Mouse (Mus musculus) left cerebral cortex, adult 11 months (tissue): Measurements from ENCODE around the gene Tmem9b.

Experiments
- DNase-seq: peaks from one replicate; pipeline ENCODE4 v3.0.0; 2022; ENCODE audit warnings: low spot score

The Tmem9b gene

DNA sequence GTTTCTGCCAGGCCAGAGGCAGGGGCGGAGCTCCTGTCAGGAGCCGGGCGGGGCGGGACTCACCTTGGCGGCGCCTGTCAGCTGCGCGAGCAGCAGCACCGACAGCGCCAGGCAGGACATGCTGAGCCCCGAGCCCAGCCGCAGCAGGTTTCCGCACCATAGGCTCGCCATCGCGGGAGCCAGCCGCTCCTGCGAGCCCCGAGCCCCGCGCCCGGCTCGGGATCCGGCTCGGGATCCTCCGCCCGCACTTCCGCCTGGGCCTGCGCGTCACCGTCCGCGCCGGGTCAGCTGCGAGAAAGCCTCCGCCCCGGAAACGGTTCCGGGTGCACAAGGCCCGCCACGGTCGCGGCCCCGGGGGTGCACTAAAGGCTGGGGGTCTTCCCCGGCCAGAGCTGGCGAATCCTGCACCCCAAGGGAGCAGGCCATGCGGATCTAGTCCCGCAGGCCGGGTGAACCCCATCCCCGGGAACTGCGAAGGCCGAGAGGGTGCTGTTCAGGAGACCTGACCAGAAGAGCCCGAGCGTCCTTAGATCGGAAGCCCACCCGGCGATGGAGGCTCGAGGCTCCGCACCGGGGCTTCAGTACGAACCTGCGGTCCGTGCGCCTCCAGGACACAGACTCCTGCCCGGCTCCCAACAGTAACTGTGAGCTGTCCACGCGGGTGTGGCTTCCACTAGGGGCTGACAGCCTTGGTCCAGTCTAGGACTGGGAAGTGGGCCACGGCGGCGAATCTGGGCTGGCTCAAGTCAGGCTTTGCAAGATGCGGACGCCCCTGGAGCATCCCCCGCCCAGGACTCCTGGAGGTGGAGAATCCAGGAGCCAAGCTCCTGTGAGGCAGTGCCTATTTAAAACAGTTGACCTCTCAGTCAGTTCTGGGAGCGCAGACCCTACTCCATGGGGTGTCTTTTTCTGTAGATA, at the start of gene Tmem9b:
Gene Tmem9b, minus strand, starts transcription at position 868 of the 918 bp plus-strand sequence.
- peak; percentile 65 for DNase-seq

DNA sequence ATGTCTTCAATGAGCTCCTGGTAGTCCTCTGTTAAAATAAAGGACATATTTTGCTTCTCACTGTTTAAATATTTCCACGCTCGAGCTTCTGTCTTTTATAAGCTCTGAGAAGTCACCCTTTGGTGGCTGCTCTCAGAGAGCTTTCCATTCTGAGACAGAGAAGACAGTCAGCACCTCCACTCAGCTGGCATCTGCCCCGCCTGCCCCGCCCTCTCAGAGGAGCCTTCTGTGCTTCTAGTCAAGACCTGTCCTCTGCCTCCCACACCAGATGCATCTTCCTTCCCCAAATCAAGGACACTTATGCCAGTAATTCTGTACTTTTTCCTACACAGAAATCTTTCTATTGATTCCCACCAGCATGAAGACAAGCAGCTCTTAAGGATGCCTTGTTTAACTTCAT, 48.0 kb upstream of the Tmem9b start:
- DNase-seq, result peak; percentile 16

DNA sequence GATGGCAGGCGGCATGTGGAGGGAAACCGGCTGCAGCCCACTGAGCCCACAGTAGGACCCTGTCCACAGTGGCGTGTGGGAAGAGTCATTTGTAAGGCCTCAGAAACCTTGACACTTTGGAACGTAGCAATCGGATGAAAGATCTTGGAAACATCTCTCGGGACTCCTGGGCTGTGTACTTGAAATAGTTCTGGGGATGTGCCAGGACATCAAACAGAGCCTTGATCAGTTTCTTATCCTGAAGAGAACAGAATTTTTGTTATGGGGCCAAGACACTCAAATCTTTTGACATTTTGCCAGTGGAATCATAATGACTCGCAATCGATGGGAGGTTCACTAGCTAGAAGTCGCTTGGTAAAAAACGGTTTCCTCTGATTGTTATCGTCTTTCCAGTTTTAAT, 46.5 kb upstream of the Tmem9b start:
- DNase-seq, result no peak

DNA sequence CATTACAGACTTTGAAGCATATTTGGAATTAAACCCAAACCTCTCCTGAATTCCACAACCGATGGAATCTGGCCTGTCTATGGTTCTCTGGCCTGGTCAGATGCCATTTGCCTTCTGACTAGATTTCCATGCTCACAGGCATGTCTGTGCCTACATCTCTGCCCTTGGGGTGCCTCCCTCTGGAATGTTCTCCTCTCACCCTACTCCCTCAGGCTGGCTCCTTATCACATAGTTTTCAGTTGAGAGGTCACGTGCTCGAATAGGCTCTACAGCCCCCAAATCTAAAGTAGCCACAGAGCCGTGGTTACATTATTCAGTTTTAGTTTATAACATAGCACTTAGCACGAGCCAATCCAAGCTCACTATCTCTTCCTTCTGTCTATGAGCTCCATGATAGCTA, 42.9 kb upstream of the Tmem9b start:
- no peak for DNase-seq

DNA sequence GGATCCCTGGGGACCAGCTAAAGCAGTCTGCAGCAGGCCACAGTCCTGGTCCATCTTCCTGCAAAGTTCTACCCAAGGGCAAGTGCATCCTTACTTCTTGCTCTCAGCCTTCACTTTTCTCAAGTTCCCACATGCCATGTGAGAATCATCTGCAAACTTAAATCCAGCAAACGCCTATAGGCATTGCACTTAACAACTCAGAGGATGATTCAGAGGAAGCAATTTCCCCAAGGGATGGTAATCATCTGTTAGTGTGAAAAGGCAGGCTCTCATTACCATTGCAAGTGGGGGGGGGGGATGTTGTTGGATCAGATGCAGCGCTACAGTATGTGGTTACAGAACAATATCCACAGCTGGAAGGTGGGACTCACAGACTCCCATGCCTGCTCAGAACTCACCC, 41.9 kb upstream of the Tmem9b start:
- no peak for DNase-seq

DNA sequence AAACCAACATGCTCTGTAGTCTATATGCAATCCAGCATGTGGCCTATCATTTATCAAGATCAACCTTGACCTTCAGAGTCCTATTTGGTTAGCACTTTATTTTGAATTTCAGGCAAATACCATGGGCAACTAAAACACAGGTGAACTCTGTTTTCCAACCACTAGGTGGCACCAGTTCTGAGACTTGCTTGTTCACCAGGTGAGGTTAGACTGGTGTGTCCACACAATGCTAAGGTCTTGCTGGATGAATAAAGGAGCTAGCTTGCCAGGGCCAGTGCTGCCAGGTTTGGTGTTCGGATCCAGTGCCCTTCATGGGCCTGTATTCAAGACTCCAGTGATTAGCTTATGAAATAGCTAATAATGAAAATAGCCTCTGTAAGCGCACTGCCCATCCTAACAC, 40.1 kb upstream of the Tmem9b start:
- peak; percentile 27 for DNase-seq

DNA sequence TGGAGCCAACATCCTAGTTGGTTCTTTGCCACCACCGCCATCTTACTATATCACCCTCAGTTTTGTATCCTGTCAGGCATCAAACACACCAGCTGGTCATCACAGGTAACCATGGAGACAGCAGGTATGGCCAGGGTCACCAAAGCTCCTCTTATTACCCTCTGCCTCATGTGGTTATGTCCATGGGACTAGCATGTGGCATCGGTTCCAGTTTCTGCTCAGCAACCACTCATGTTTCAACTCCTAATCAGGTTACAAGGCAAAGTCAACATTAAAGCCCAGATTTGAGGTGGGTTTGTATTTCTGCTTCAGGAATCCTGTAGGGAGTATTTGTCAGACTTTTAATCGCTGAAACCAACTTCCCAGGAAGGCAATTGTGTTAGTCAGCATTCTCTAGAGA, 38.1 kb upstream of the Tmem9b start:
- no peak for DNase-seq

DNA sequence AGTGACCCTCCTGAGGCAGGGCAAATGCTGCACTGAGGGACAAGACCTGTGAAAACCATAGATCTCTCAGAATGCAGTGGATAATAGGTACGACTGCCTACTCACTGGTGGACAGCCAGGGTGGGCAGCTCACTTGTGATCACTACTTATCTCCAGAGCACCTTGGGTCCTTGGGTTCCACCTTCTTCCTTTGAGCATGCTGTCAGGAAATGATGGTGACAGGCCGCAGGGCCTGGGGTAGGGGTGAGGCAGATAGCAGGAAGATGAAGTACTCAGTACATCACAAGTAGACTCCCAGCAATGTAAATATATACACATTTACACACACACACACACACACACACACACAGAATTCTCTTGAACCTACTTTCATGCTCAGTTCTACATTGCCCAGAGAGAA, 35.2 kb upstream of the Tmem9b start:
- DNase-seq, result no peak

DNA sequence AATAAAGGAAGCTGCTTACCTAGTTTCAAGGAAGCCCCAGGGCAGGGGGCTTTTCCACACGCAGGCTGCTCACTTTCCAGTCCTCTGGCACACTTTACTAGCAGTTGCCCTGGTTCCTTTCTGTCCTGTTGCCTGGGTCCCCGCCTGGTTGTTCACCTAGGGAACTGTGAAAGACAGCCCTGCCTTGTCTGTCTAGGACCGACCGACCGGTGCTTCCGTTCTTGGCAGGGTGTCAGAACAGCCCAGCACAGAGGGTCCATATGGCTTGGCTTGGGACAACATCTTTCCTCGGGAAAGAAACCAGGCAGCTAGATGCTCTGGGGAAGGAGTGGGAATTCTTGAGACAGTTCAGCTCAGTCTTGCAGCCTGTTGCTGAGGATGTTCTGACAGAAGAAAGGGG, 30.6 kb upstream of the Tmem9b start:
- no peak for DNase-seq

DNA sequence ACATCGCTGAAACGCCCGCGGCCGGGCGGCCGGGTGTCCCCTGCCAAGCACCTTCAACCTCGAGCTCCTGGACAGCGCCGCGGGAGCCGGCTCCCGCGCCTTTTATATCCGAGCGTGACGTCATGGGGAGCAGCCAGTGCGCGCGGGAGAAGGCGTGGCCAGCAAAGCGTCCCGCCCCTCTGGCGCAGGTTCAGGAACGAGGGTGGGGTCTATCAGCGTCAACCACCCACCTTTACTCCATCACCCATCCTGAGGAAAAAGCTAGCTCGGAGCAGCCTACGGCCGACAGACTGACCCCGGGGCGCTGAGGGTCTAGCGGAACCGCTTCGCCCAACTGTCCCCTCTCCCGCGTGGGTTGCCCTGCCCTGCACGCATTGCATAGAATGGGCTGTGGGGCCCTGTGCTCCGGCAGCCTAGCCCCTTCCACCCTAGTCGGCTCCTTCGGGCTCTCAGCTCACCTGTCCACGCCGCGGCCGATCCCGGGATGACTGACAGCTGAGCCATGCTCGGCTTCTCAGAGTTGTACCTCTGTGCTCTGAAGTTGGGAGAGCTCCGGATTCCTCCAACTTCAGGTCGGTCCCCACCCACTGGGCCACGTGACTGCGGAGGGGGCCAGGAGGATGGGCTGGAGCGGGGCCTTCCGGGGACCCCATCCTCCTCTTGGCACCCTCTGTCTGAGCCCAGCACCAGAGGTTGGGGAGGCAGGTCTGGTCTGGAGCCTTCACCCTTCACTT, 29.0 kb upstream of the Tmem9b start, which contains the start of gene Nrip3:
Gene Nrip3, minus strand, starts transcription at position 556 of the 734 bp plus-strand sequence.
- peak; percentile 40 for DNase-seq

DNA sequence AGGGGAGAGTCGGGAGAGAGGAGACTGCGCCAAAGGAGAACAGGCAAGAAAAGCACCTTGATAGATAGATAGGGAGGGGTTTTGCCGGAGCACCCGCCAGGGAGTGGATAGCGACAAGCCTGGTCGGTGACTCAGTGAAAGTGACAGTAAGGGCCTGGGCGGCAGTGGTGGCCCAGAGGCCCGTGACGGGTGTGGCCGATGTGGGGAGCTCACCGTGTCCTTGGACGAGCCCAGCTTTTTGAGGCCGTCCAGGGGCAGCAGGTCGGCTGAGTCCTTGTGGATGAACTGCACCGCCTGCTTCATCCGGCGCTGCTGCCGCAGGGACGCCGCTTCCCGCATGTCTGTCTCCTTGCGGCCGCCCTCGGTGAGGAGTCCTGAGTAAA, 28.4 kb upstream of the Tmem9b start:
- no peak for DNase-seq

DNA sequence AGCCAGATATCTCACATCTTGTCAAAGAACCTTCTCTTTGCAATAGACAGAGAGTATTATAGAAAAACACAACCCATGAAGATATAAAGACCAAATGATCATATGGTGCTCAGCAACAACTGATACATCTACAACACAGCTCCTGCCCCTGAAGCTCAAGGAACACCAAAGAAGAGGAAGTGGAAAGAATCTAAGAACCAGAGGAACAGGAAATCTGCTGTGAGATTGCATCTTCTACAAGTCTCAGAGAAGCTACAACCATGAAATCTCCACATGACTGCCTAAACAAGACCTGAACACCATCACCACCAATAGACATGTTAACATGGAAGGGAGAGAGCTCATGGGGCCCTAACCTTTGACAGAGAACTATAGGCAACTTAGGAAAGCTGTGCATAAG, 19.6 kb upstream of the Tmem9b start:
- DNase-seq, result no peak

DNA sequence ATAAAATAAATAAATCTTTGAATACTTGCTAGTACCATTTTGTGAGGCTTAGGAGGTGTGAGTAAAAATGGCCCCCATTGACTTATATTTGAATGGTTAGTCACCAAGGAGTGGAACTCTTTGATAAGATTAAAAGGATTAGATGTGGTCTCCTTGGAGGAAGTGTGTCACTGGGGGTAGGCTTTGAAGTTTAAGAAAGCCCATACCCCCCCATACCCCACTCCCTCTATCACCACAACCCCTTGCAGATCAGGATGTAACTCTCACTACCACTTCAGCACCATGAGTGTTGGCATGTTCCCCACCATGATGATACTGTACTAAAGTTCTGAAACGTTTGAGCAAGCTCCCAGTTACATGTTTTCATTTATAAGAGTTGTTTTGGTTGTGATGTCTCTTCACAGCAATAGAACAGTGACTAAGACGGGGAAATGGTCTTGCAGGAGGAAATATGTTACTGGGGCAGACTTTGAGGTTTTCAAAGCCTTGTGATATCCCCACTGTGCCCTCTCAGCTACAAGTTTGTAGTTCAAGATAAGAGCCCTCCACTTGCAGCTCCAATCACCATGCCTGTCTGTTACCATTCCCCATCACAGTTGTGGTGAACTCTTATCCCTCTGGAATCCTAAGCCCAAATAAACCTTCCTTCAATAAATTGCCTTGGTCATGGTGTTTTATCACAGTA, 16.2 kb upstream of the Tmem9b start:
- no peak for DNase-seq

DNA sequence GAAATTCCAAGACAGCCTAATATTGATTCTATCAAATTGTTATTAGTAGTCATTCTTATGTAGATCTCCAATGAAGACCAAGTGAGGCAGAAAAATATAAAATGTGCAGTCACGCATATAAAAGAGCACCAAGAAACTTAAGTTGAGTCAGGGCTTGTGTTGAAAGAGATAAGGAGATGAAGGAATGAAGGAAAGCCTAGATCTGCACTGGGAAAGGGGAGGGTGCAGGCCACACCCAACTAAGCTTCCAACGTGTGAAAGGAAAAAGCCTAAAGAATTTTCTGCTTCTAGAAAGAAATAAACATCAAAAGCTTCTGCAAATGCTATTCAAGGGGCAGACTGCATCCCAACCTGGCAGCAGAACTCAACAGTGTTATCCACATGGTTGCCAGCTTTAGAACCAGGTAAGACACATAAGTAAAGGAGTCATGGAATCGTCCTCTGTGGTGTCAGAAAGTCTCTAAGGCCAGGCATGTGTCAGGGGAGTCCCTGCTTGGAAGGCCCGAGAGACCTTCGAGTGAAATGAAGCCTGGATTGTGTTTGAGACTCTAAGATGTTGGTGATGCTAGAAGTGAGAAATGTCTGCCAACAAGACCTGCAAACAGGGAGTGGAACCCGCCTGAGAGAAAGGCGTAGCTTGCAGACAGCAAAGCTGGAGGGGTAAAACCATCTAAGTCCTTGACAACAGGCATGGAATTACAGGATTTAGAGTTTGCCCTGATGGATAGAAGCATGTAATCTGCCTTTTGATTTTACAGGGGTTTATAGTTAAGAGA, 15.1 kb upstream of the Tmem9b start:
- DNase-seq, result no peak

DNA sequence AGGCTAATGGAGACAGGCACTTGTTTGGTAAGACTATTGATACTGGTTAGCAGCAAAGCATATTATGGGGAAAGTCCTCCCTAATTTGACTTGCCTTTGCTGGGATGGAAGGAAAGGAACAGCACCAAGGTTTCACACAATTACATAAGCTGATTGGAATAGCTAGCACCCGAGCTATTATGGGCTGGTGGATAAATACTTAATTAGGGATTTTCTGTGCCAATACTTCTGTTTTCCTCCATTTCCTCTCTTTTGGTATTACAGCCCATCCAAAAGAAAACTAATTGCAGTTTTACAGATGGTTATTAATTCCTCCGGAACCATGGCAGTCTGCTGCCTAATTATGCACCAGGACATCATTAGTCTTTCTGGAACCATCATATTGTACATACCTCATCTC, 11.3 kb upstream of the Tmem9b start:
- DNase-seq, result no peak

DNA sequence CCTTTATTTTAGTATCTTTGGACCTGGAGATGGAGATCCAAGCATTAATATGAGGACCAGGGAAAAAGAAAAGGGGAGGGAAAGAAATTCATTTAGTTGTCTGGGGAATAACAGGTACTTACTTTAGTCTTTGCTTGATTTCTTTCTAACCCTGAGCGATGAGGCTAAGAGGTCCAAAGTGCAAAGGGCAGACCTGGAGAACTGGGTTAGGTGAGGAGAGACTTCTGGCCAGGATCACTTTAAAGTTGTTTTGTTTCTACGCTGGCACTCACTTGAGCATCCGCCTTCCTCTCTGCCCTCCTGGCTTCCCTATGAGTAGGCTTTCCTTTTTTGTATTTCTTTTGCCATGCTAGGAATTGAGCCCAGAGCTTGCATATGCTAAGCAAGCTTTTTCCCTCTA, 3.6 kb upstream of the Tmem9b start:
- DNase-seq, result no peak

DNA sequence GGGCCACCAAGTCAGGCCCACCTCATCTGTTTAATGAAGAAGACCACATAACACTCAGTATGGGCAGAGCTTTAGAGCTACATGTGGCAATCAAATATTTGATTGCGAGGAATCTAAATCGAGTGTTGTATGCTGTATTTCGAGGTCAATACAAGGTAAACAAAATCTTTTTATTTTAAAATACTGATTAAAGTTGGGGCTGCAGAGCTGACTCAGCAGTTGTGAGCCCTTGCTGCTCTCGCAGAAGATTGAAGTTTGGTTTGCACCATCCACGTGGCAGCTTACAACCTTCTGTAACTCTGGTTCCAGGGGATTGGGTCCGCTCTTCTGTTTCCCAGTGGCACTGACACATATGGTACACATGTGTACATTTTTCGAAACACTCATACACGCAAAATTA, 1.4 kb upstream of the Tmem9b start:
- no peak for DNase-seq

DNA sequence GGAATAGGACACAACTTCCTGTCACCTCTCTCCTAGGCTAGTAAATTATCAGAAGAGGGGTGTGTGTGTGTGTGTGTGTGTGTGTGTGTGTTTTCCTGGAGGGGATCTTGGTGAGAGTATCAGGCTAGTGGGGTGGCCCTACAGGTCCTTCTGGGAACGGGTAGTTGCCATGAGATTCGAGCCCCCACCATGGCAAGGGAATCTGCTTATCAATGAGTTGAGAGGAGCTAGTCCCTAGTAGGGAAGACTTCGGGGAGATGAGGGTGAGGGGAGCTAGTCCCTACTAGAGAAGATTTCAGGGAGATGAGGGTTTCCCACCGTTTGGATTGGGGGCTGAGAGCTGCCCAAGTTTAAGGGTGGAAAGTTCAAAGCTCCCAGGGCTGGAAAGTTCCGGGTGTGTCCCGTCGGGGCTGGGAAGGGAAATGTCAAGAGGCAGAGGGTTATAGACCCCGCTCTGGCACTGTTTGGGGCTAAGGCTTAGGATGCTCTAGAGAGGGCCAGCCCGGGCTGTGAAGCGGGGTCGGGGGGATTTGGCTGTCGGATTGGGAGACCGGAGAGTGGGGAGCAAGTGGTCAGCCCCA, 1.2 kb downstream of the Tmem9b start:
- no peak for DNase-seq

DNA sequence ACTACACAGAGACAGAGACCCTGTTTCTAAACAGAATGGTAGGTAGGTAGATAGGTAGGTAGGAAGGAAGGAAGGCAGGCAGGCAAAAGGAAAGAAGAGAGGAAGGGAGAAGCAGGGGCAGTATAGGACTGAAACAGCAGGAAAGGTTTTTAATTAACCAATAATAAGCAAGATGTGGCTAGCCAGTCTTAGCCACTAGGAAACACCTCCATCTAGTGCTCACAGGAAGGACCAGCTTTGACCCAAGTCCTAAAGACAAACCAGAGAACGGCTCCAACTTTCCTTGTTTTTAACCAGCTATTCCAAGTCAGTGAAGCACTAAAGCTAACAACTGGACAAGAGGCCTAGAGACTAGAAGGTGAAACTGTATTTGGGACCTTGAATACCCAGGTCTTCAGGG, 4.9 kb downstream of the Tmem9b start:
- no peak for DNase-seq

DNA sequence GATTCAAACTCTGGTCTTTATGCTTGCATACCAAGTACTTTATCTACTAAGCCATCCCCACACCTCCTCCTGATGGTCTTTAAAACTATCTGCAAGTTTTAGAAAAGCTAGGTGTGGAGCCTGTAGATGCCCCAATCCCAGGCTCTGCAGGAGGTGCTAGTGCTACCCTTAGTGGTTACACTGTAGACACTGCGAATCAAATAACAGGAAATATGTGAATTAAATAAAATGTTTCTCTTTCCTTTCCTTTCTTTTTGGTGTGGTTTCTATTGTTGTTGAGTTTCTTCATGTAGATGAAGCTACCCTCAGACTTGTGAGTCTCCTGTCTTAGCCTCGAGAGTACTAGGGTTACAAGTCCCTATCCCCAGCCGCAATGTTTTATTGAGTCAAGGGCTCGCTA, 11.0 kb downstream of the Tmem9b start:
- no peak for DNase-seq

DNA sequence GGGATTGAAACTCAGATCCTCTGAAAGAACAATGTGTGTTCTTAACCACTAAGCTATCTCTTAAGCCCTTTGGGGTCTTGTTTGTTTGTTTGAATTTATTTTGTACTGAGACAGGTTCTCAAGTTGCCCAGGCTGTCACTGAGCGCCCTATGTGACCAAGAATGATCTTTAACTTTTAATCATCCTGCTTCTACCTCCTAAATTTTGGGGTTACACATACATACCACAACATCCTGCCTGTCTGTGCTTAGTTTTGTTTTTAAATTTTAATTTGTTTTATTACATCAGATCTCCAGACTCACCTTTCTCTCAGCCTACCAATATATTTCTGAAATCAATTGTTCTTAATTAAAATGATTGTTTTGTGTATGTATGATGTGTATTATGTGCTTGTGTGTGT, 11.6 kb downstream of the Tmem9b start:
- no peak for DNase-seq
